Mouse (Mus musculus) thymus, postnatal 14 days (tissue): Measurements from ENCODE around the gene Rab25.

Experiments
- DNase-seq: peaks from one replicate; pipeline ENCODE4 v3.0.0; 2021

Rab25 gene

DNA sequence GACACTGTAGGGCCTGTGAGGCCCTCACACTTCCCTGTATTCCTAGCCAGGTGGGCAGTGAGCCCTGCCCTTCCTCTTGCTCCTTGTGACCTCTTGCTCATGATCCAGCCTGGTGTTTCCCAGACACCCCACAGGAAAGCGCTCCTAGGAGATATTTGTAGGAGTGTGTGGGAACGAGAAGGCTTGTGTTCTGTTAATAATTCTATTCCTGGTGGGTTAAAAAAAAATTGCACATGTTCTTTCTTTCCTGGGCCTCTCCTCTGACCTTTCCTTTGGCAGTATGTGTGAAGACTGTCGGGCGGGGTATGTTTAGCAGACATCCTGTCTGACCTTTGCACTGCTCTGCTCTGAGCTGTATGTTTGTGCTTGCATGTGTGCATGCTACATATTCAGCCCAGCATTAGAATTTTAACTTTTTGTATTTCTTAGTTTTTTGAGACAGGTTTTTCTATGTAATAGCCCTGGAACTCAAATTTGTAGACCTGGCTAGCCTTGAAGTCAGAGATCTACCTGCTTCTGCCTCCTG lies 18.5 kb upstream of the Rab25 start:
- no peak for DNase-seq

- DNase-seq, result no peak
Observed at GRCm38 (mm10) chr3:88566116-88566515, 18.0 kb upstream of the Rab25 start.

- no peak for DNase-seq
Observed at GRCm38 (mm10) chr3:88563966-88564365, 15.9 kb upstream of the Rab25 start.

GRCm38 (mm10) chr3:88563442-88563841 lies 15.3 kb upstream of the Rab25 start:
- no peak for DNase-seq

DNA sequence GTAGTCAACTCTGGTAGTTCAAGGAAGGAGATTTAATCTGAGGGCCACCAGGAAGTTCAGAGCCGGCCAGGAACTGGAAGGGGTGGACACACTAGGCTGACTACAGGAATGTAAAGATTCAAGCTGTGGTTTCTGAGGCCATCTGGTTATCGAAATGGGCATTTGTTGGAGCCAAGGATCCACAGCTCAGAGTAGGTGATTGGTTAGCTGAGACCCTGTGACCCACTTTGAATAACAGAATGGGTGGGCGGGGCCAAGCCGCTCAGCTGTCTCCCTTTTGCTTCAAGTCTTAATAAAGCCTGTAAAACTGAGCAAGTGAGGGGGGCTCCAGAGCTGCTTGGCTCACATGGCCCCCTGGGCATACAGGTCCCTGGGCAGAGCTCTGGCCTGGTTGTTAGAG lies 13.9 kb upstream of the Rab25 start:
- DNase-seq, result no peak

GRCm38 (mm10) chr3:88559596-88559995 lies 11.5 kb upstream of the Rab25 start:
- DNase-seq, result no peak

DNA sequence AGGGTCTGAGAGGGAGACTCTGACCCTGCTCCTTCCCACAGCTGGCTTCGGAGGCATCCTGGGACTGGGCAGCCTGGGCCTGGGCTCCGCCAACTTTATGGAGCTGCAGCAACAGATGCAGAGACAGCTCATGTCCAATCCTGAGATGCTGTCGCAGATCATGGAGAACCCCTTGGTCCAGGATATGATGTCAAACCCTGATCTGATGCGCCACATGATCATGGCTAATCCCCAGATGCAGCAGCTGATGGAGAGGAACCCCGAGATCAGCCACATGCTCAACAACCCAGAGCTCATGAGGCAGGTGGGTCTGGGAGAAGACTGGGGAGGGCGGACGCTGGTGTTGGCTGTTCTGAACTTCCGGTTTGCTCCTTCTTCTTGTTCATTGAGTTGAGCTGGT lies 8.5 kb upstream of the Rab25 start:
- DNase-seq, result no peak

GRCm38 (mm10) chr3:88555731-88556130 lies 7.6 kb upstream of the Rab25 start:
- no peak for DNase-seq

DNA sequence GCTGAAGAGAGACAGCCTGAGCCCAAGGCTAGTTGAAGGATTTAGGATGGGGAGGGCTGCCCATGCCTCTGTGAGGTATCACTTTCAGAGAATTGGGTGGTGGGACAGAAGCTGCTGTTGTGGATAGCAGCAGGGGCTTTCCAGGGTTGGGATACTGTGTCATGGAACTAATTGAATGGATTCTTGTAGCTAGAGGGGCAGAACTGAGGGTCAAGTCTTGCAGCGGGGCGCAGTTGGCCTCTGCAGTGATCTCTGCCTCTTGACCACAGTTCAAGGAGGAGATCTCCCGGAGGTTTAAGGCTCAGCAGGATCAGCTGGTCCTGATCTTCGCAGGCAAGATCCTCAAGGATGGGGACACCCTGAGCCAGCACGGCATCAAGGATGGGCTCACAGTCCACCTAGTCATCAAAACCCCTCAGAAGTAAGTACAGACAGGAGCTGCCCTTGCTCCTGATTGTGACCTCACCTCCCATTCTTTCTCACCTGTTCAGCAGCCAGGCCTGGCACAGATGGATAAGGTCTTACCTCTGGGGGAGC lies 7.0 kb upstream of the Rab25 start:
- no peak for DNase-seq

DNA sequence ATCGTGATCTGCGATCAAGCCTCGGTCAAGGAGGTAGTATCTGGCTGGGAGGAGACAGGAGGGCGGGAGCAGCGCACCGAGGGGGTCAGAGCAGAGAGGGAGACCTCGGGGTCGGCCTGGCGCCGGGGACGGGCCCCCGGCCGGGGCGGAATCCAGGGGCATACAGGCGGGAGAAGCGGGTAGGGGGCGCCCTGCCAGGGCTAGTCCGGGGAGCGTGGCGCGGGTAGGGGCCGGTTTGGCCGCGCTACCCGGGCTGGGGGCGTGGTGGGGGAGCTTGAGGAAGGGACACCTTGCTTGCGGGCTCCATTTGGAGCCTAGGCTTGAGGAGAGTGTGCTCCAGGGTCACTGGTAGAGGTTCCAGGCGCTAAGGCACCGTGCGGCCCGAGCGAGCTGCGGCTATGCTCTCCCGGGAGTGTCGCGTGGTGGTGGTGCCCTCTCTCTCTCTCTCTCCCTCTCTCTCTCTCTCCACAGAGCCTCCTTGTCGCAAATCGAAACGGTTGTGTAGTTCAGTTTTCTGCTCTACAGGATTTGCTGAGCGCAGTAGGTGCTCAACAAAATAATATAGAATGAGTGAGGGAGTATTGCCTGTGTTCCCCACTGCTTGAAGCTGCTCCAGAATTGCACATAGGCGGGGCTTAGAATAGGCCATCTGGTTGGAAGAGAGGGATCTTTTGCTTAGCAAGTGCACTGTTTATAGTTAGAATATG lies 5.9 kb upstream of the Rab25 start:
- DNase-seq, result peak; percentile 84

DNA sequence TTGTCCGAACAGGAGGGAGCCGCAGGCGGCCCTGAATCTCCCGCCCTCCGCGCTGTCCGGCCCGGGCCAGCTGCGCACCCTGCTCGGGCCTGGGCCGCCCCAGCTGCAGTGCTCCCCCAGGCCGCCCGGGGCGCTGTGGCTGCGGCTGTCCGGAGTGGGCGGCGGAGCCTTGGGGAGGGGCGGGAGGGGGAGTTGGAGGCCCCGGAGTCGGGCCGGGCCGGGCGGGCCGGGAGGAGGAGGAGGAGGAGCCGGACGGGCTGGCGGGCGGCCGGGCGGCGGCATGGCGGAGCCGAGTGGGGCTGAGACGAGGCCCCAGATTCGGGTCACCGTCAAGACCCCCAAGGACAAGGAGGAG lies 5.4 kb upstream of the Rab25 start, which contains the start of gene Ubqln4:
Gene Ubqln4 (plus strand): TSS at position 234 of the 355 bp plus-strand sequence.
- peak; percentile 90 for DNase-seq

GRCm38 (mm10) chr3:88552676-88553524 lies 4.8 kb upstream of the Rab25 start, which contains the start of gene Lamtor2:
Gene Lamtor2, minus strand, starts transcription at chr3:88553074.
- peak; percentile 96 for DNase-seq

DNA sequence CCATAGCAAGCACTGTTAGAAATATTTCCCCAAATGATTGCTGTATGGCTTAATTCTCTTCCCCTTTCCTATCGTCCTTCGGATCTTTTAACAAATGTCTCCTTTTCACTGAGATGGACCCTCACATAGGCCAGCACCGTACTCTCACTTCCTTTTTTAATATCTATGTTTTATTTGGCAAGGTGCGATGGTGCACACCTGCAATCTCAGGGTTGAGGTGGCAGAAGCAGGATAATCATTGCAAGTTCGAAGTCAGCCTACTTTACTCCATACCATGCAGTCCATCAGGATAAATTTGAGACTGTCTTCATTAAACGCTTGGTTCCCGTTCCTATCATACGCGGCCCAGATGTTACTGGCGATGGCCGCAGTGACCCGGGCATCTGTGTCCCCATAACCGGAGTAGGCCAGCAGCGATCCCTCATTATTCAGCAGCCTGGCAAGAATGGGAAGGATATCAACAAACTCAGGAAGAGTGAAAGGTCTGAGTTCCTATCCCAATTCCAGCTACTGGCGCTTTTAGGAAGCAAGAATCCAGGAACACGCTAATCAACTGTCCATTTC lies 4.1 kb upstream of the Rab25 start:
- no peak for DNase-seq

GRCm38 (mm10) chr3:88551586-88551985 lies 3.5 kb upstream of the Rab25 start:
- no peak for DNase-seq

- no peak for DNase-seq
Observed at GRCm38 (mm10) chr3:88546674-88547418, 1.3 kb downstream of the Rab25 start.

DNA sequence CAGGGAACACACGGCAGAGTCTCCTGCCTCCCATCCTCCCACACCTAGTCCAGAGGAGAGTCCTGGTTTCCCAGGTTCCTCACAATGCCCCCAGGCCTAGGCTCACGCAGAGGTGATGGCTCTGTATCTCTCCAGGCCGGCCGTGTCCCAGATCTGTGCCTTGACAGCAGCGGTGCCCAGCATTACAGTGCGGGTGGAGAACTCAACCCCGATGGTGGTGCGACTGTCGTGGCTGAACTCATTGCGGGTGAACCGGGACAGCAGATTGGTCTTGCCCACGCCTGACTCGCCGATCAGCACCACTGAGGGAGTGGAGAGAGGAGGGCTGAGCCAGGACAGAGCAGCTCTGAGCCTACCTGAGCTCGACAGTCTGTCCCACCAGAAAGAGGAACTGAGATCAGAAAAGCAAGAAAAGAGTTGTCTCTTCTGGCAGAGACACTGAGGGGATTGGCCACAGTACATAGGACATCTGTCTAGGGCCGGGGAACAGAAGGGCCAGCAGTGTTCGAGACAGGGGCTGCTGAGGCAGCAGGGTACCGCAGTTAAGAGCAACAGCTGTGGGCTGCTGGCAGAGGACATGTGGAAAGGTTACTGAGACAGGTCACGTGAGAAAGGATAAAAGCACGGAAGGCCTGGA lies 3.0 kb downstream of the Rab25 start:
- DNase-seq, result no peak

DNA sequence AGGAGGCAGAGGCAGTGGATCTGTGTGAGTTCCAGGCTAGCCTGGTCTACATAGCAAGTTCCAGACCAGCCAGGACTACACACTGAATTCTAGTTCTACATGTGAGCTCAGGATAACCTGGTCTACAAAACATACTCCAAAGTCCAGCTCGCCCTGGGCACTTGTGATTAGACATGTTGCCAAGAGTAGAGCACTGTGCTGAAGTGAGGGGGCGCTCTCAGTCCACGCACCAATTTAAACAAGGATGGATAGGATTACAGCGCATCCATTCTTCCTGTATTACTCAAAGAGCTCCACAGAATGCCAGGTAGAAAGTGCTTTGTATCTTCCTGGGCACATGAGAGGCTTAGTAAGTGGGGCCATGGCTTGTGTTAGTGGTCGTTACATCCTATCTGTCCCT lies 3.6 kb downstream of the Rab25 start:
- peak; percentile 34 for DNase-seq

DNA sequence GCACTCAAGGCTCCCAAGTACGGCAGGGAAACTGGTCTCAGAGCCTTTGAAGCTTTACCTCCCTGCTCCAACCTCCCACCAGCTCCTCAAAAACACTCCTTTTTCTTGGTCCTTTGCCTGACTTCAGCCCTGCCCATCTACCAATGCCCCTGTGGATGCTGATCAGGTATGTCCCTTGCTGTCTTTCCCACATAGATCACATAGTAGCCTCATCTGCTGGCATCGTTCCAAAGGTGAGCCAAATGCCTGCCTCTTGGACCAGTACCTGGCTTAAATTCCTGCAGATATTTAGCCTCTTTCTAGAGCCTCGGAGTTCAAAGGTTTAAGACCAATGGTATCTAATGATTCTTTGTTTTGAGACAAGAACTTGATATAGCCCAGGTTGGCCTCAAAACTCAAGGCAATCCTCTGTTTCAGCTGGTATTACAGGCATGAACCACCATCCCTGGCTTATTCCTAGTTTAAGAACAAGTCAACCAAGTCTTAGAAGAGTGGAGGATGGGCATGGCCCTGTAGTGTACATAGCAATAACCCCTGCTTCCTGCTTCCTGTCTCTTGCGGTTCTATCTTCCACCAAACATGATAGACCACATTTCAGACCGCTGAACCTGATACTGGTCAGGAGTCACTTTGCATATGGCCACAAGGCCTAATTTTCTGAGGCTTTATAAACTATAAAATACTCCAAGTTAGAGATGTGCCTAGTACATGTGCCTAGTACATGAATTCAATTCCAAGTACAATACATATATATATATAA lies 4.3 kb downstream of the Rab25 start:
- DNase-seq, result no peak

GRCm38 (mm10) chr3:88543174-88543573 lies 4.9 kb downstream of the Rab25 start:
- DNase-seq, result no peak

DNA sequence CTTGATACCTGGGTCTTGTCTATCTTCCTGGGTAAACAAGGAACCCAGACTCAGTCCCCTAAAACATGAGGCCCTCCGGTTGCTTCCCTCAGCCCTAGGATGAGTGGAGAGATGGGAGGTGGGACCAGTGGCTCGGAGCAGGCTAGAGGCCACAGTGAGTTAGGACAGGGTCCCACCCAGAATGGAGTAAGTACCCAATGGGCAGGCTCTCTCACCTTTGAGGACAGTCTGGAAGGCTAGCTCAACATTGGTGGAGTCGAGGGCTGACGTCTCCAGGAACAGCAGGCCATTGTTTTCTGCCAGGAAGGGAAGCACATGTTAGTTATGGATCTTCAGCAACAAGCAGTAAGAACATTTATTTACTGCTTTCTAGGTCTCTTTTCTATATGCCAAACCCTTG lies 5.6 kb downstream of the Rab25 start:
- no peak for DNase-seq
